Comparison of ENCODE assay signal across 38 mouse cellular contexts in genomic region chr16:32818441-32818840, GRCm38 (mm10). TPM values are rescaled to one million over a fixed set of nuclear protein-coding genes. Genes with fewer than 3 reads are reported as not detected.
"Had no signal": no experiment of that assay in that cellular context is flagged by ENCODE, and none has a peak within 500 bp of the region (broad histone marks: within the 10 kb centered on the region; RNA-seq: fewer than 3 reads in every experiment).

No protein-coding gene starts in this region.

- H3K27ac ChIP-seq: embryonic facial prominence, embryonic 10.5 days; embryonic facial prominence, embryonic 12.5 days; embryonic facial prominence, embryonic 13.5 days; embryonic facial prominence, embryonic 15.5 days; forebrain, embryonic 10.5 days; forebrain, embryonic 12.5 days; forebrain, embryonic 13.5 days; forebrain, embryonic 15.5 days; heart, adult 2 months had no signal

- ATAC-seq: forebrain, embryonic 13.5 days; forebrain, embryonic 14.5 days; forebrain, embryonic 15.5 days; forebrain, embryonic 16.5 days; forebrain, postnatal 0 days had no signal

- H3K4me3 ChIP-seq: embryonic facial prominence, embryonic 10.5 days; embryonic facial prominence, embryonic 12.5 days; embryonic facial prominence, embryonic 13.5 days; embryonic facial prominence, embryonic 15.5 days; erythroblast, embryonic 14.5 days; forebrain, embryonic 10.5 days; forebrain, embryonic 12.5 days; forebrain, embryonic 13.5 days; forebrain, embryonic 15.5 days; heart, adult 2 months had no signal

- H3K4me2 ChIP-seq: embryonic facial prominence, embryonic 12.5 days; embryonic facial prominence, embryonic 13.5 days; embryonic facial prominence, embryonic 15.5 days; forebrain, embryonic 12.5 days; forebrain, embryonic 13.5 days; forebrain, embryonic 15.5 days had no signal

- H3K9me3 ChIP-seq: embryonic facial prominence, embryonic 10.5 days; embryonic facial prominence, embryonic 12.5 days; embryonic facial prominence, embryonic 13.5 days; embryonic facial prominence, embryonic 15.5 days; forebrain, embryonic 10.5 days; forebrain, embryonic 12.5 days; forebrain, embryonic 13.5 days; forebrain, embryonic 15.5 days had no signal

- H3K9ac ChIP-seq: embryonic facial prominence, embryonic 12.5 days; embryonic facial prominence, embryonic 13.5 days; embryonic facial prominence, embryonic 15.5 days; forebrain, embryonic 12.5 days; forebrain, embryonic 13.5 days; forebrain, embryonic 15.5 days; forebrain, postnatal 0 days had no signal

- H3K27me3 ChIP-seq: embryonic facial prominence, embryonic 12.5 days; embryonic facial prominence, embryonic 13.5 days; embryonic facial prominence, embryonic 15.5 days; forebrain, embryonic 13.5 days; forebrain, embryonic 15.5 days had no signal

- DNase-seq: cerebellum, adult 2 months; cerebellum, adult 8-10 months; cerebellum, adult 9-10 months; cerebellum, adult 9-11 months; cerebellum, postnatal 10 days; cerebellum, postnatal 14 days; cerebellum, postnatal 25 days; cerebellum, postnatal 36 days; embryo, embryonic 11 days; forebrain, postnatal 0 days; gastrocnemius, postnatal 10 days; gastrocnemius, postnatal 14 days; gastrocnemius, postnatal 36 days; heart, adult 11 months; heart, adult 2 months had no signal

RNA-seq across cellular contexts. Expression of gene Smbd1, which starts 8.2 kb away (rescaled TPM):
- total RNA-seq: common myeloid progenitor, adult 5-6 weeks; forebrain, postnatal 0 days; gastrocnemius, adult 18-20 months; gastrocnemius, adult 8-10 months; gastrocnemius, postnatal 10 days; gastrocnemius, postnatal 14 days; gastrocnemius, postnatal 36 days; gastrocnemius, postnatal 4 days; granulocyte monocyte progenitor cell, adult 5-6 weeks; heart, adult 18-20 months; heart, adult 2 months; heart, adult 8-10 months had no signal
- polyA plus RNA-seq: cerebellum, adult 2 months; cortical plate, adult 2 months; embryonic facial prominence, embryonic 10.5 days; embryonic facial prominence, embryonic 11.5 days; embryonic facial prominence, embryonic 12.5 days; embryonic facial prominence, embryonic 13.5 days; embryonic facial prominence, embryonic 14.5 days; embryonic facial prominence, embryonic 15.5 days; erythroblast, embryonic 14.5 days; forebrain, embryonic 10.5 days; forebrain, embryonic 11.5 days; forebrain, embryonic 12.5 days; forebrain, embryonic 13.5 days; forebrain, embryonic 14.5 days; forebrain, embryonic 15.5 days; forebrain, embryonic 16.5 days; forebrain, postnatal 0 days; frontal cortex, adult 2 months; heart, adult 2 months had no signal

RNA-seq across cellular contexts. Expression of gene Muc20, which starts 21.2 kb away (rescaled TPM):
- total RNA-seq: common myeloid progenitor, adult 5-6 weeks; forebrain, postnatal 0 days; granulocyte monocyte progenitor cell, adult 5-6 weeks had no signal
- polyA plus RNA-seq: cerebellum, adult 2 months; cortical plate, adult 2 months; embryonic facial prominence, embryonic 10.5 days; embryonic facial prominence, embryonic 11.5 days; embryonic facial prominence, embryonic 12.5 days; embryonic facial prominence, embryonic 13.5 days; forebrain, embryonic 10.5 days; forebrain, embryonic 11.5 days; forebrain, embryonic 12.5 days; forebrain, embryonic 13.5 days; forebrain, embryonic 14.5 days; forebrain, embryonic 15.5 days; forebrain, embryonic 16.5 days; forebrain, postnatal 0 days; frontal cortex, adult 2 months had no signal
